In genomic region chr11:29571536-29571935, GRCm38 (mm10) we compare ENCODE assay signal across 28 mouse cellular contexts. TPM values are rescaled to one million over a fixed set of nuclear protein-coding genes. Genes with fewer than 3 reads are reported as not detected.
DNase-seq lines count a peak whose midpoint lies in the region; ATAC-seq and TF ChIP-seq lines count a peak whose summit lies in the region.
"Had no signal": no experiment of that assay in that cellular context is flagged by ENCODE, and none has a peak within 500 bp of the region (broad histone marks: within the 10 kb centered on the region; RNA-seq: fewer than 3 reads in every experiment).

No protein-coding gene starts in this region.

- TF ChIP-seq EP300 in liver, postnatal 0 days (IDR thresholded peaks at IDR 0.05; ENCODE audit: low read depth): no peak

- DNase-seq in embryonic facial prominence, embryonic 11.5 days (ENCODE audit: low spot score): peak; percentile 66
- no peak for DNase-seq in embryonic facial prominence, embryonic 10.5 days (ENCODE audit: low spot score)
- DNase-seq in 416B (ENCODE audit: low read depth): peak; percentile 83
- no peak for DNase-seq in liver, postnatal 0 days
- no peak for DNase-seq in right cerebral cortex, postnatal 14 days
- DNase-seq in heart, adult 18-20 months: no peak
- DNase-seq: adrenal gland, postnatal 10 days; adrenal gland, postnatal 36 days; cerebellum, adult 11 months; cerebellum, adult 2 months; cerebellum, adult 9-11 months; cerebellum, postnatal 25 days; gastrocnemius, postnatal 25 days; heart, adult 2 months; heart, postnatal 14 days; kidney, adult 11 months had no signal

- H3K4me2 ChIP-seq in embryonic facial prominence, embryonic 11.5 days (ENCODE audit: low read depth, low read length): no peak overlapping the region
- H3K4me2 ChIP-seq in liver, postnatal 0 days (ENCODE audit: low read depth, low read length): no peak overlapping the region
- H3K4me2 ChIP-seq: forebrain, embryonic 12.5 days; forebrain, embryonic 15.5 days; heart, embryonic 13.5 days; hindbrain, embryonic 12.5 days; hindbrain, embryonic 15.5 days; intestine, embryonic 15.5 days had no signal

- TF ChIP-seq CTCF in liver, postnatal 0 days (IDR thresholded peaks at IDR 0.05; ENCODE audit: low read depth): no peak

- H3K9me3 ChIP-seq in embryonic facial prominence, embryonic 11.5 days (replicated peaks; ENCODE audit: control insufficient read depth, low read length): no peaks in the 10 kb centered on the region
- no peaks in the 10 kb centered on the region for H3K9me3 ChIP-seq in embryonic facial prominence, embryonic 10.5 days
- no peaks in the 10 kb centered on the region for H3K9me3 ChIP-seq in liver, postnatal 0 days (ENCODE audit: low read length)
- H3K9me3 ChIP-seq: forebrain, embryonic 12.5 days; forebrain, embryonic 15.5 days; heart, embryonic 10.5 days; heart, embryonic 13.5 days; hindbrain, embryonic 12.5 days; hindbrain, embryonic 15.5 days; intestine, embryonic 15.5 days had no signal

- no peaks in the 10 kb centered on the region for H3K4me1 ChIP-seq in embryonic facial prominence, embryonic 11.5 days (ENCODE audit: control insufficient read depth, insufficient read depth, low read length)
- H3K4me1 ChIP-seq in embryonic facial prominence, embryonic 10.5 days: no peaks in the 10 kb centered on the region
- H3K4me1 ChIP-seq in liver, postnatal 0 days (ENCODE audit: insufficient read depth): no peaks in the 10 kb centered on the region
- H3K4me1 ChIP-seq: forebrain, embryonic 12.5 days; forebrain, embryonic 15.5 days; heart, embryonic 10.5 days; heart, embryonic 13.5 days; hindbrain, embryonic 12.5 days; hindbrain, embryonic 15.5 days; intestine, embryonic 15.5 days had no signal

- ATAC-seq in embryonic facial prominence, embryonic 11.5 days (replicated peaks; ENCODE audit: insufficient number of reproducible peaks, low FRiP score, low TSS enrichment, low read depth): no peak
- ATAC-seq in common myeloid progenitor, adult 5-6 weeks (replicated peaks; ENCODE audit: low read depth, poor library complexity, severe bottlenecking): 0 out of 2 replicates have a peak, but pooled peaks have one; percentile 42
- no peak for ATAC-seq in liver, postnatal 0 days
- ATAC-seq: forebrain, embryonic 15.5 days; intestine, embryonic 15.5 days; Patski had no signal

- no peak overlapping the region for H3K4me3 ChIP-seq in embryonic facial prominence, embryonic 11.5 days (ENCODE audit: low read depth, low read length)
- H3K4me3 ChIP-seq in embryonic facial prominence, embryonic 10.5 days: no peak overlapping the region
- H3K4me3 ChIP-seq in liver, postnatal 0 days (ENCODE audit: low read depth, low read length): no peak overlapping the region
- H3K4me3 ChIP-seq: erythroblast, embryonic 14.5 days; forebrain, embryonic 12.5 days; forebrain, embryonic 15.5 days; heart, adult 2 months; heart, embryonic 10.5 days; heart, embryonic 13.5 days; hindbrain, embryonic 12.5 days; hindbrain, embryonic 15.5 days; intestine, embryonic 15.5 days had no signal

- 52% methylated on average over 3 of the region's 3 CpGs for WGBS in embryonic facial prominence, embryonic 11.5 days
- 60% methylated on average over 3 of the region's 3 CpGs for WGBS in embryonic facial prominence, embryonic 10.5 days
- 33% methylated on average over 3 of the region's 3 CpGs for whole genome bisulfite sequencing in liver, postnatal 0 days (ENCODE audit: insufficient replicate concordance)

- H3K27ac ChIP-seq in embryonic facial prominence, embryonic 11.5 days (replicated peaks; ENCODE audit: low read depth, low read length): no peak overlapping the region
- no peak overlapping the region for H3K27ac ChIP-seq in embryonic facial prominence, embryonic 10.5 days (replicated peaks)
- H3K27ac ChIP-seq in liver, postnatal 0 days (ENCODE audit: low read depth): no peak overlapping the region
- H3K27ac ChIP-seq: forebrain, embryonic 12.5 days; forebrain, embryonic 15.5 days; heart, adult 2 months; heart, embryonic 10.5 days; heart, embryonic 13.5 days; hindbrain, embryonic 12.5 days; hindbrain, embryonic 15.5 days; intestine, embryonic 15.5 days had no signal

- H3K27me3 ChIP-seq in embryonic facial prominence, embryonic 11.5 days (ENCODE audit: control insufficient read depth, insufficient read depth, low read length): no peaks in the 10 kb centered on the region
- H3K27me3 ChIP-seq in embryonic facial prominence, embryonic 10.5 days (replicated peaks; ENCODE audit: low read depth, poor library complexity, severe bottlenecking): no peaks in the 10 kb centered on the region
- no peaks in the 10 kb centered on the region for H3K27me3 ChIP-seq in liver, postnatal 0 days (ENCODE audit: insufficient read depth, low read length)
- H3K27me3 ChIP-seq: forebrain, embryonic 12.5 days; forebrain, embryonic 15.5 days; heart, embryonic 13.5 days; hindbrain, embryonic 12.5 days; hindbrain, embryonic 15.5 days; intestine, embryonic 15.5 days; Patski had no signal

- no peak overlapping the region for H3K9ac ChIP-seq in embryonic facial prominence, embryonic 11.5 days (replicated peaks; ENCODE audit: low read length)
- H3K9ac ChIP-seq in liver, postnatal 0 days (replicated peaks): no peak overlapping the region
- H3K9ac ChIP-seq: forebrain, embryonic 12.5 days; forebrain, embryonic 15.5 days; heart, embryonic 13.5 days; hindbrain, embryonic 12.5 days; hindbrain, embryonic 15.5 days; intestine, embryonic 15.5 days had no signal

- no peaks in the 10 kb centered on the region for H3K36me3 ChIP-seq in embryonic facial prominence, embryonic 11.5 days (replicated peaks; ENCODE audit: control insufficient read depth, insufficient read depth, low read depth, low read length)
- H3K36me3 ChIP-seq in embryonic facial prominence, embryonic 10.5 days (replicated peaks): no peaks in the 10 kb centered on the region
- H3K36me3 ChIP-seq in liver, postnatal 0 days (replicated peaks; ENCODE audit: insufficient read depth, low read length): no peaks in the 10 kb centered on the region
- H3K36me3 ChIP-seq: forebrain, embryonic 12.5 days; forebrain, embryonic 15.5 days; heart, embryonic 10.5 days; heart, embryonic 13.5 days; hindbrain, embryonic 12.5 days; hindbrain, embryonic 15.5 days; intestine, embryonic 15.5 days had no signal

RNA-seq across cellular contexts. Expression of gene Rps27a, which starts 23.6 kb away (rescaled TPM):
- 1,205 and 1,236 TPM in 2 replicates for polyA plus RNA-seq in embryonic facial prominence, embryonic 11.5 days (2014; fragmentation: Nextera tagmentation; extraction: Ambion mirVana)
- polyA plus RNA-seq in embryonic facial prominence, embryonic 10.5 days (2016; fragmentation: Nextera tagmentation; extraction: Ambion mirVana): 1,084 and 1,105 TPM in 2 replicates
- 1,324 and 1,346 TPM in 2 replicates for total RNA-seq in common myeloid progenitor, adult 5-6 weeks (2017)
- polyA plus RNA-seq in liver, postnatal 0 days (2015; fragmentation: Nextera tagmentation; extraction: Ambion mirVana): 684 and 729 TPM in 2 replicates
- total RNA-seq in heart, adult 18-20 months (2021): 100 to 1,000 TPM; 497 to 519 TPM

RNA-seq across cellular contexts. Expression of gene Clhc1, which starts 23.8 kb away (rescaled TPM):
- not detected in 2 replicates for polyA plus RNA-seq in embryonic facial prominence, embryonic 11.5 days (2014; fragmentation: Nextera tagmentation; extraction: Ambion mirVana)
- polyA plus RNA-seq in embryonic facial prominence, embryonic 10.5 days (2016; fragmentation: Nextera tagmentation; extraction: Ambion mirVana): 0.25 and 0.28 TPM in 2 replicates
- total RNA-seq in common myeloid progenitor, adult 5-6 weeks (2017): 0.37 TPM in 1 of 2 replicates, not detected in the other
- polyA plus RNA-seq in liver, postnatal 0 days (2015; fragmentation: Nextera tagmentation; extraction: Ambion mirVana): not detected in 2 replicates
- total RNA-seq in heart, adult 18-20 months (2021): not detected
- total RNA-seq: gastrocnemius, adult 8-10 months; gastrocnemius, postnatal 25 days; heart, adult 2 months; heart, postnatal 14 days; hematopoietic stem cell, adult 5-6 weeks had no signal
- polyA plus RNA-seq: erythroblast, embryonic 14.5 days; heart, adult 2 months; hindbrain, embryonic 12.5 days; intestine, embryonic 15.5 days had no signal

RNA-seq across cellular contexts. Expression of gene Mtif2, which starts 45.3 kb away (rescaled TPM):
- polyA plus RNA-seq in embryonic facial prominence, embryonic 11.5 days (2014; fragmentation: Nextera tagmentation; extraction: Ambion mirVana): 32.8 and 33.0 TPM in 2 replicates
- polyA plus RNA-seq in embryonic facial prominence, embryonic 10.5 days (2016; fragmentation: Nextera tagmentation; extraction: Ambion mirVana): 45.8 and 49.5 TPM in 2 replicates
- total RNA-seq in common myeloid progenitor, adult 5-6 weeks (2017): 76.5 and 76.8 TPM in 2 replicates
- polyA plus RNA-seq in liver, postnatal 0 days (2015; fragmentation: Nextera tagmentation; extraction: Ambion mirVana): 20.2 and 21.2 TPM in 2 replicates
- 10 to 100 TPM; 59.2 to 63.6 TPM for total RNA-seq in heart, adult 18-20 months (2021)

RNA-seq across cellular contexts. Expression of gene Prorsd1, which starts 56.7 kb away (rescaled TPM):
- 27.0 and 29.4 TPM in 2 replicates for polyA plus RNA-seq in embryonic facial prominence, embryonic 11.5 days (2014; fragmentation: Nextera tagmentation; extraction: Ambion mirVana)
- polyA plus RNA-seq in embryonic facial prominence, embryonic 10.5 days (2016; fragmentation: Nextera tagmentation; extraction: Ambion mirVana): 16.9 and 20.7 TPM in 2 replicates
- total RNA-seq in common myeloid progenitor, adult 5-6 weeks (2017): 40.4 and 59.4 TPM in 2 replicates
- polyA plus RNA-seq in liver, postnatal 0 days (2015; fragmentation: Nextera tagmentation; extraction: Ambion mirVana): 19.4 and 23.0 TPM in 2 replicates
- total RNA-seq in heart, adult 18-20 months (2021): 10 to 100 TPM; 22.8 to 26.5 TPM

Comparison
In these comparisons a context has a peak if more than half of its experiments do, and no peak if none do; other contexts are left out.
1. DNase-seq: peak in embryonic facial prominence, embryonic 11.5 days (single experiment) and 416B (single experiment); none in embryonic facial prominence, embryonic 10.5 days (single experiment), liver, postnatal 0 days (single experiment), right cerebral cortex, postnatal 14 days (single experiment) and heart, adult 18-20 months (0 of 2).